Comparison of ENCODE assay signal across 13 mouse cellular contexts in genomic region chr16:30732770-30733415, GRCm38 (mm10).
DNase-seq lines count a peak whose midpoint lies in the region; ATAC-seq and TF ChIP-seq lines count a peak whose summit lies in the region.
"Had no signal": no experiment of that assay in that cellular context is flagged by ENCODE, and none has a peak within 500 bp of the region (broad histone marks: within the 10 kb centered on the region; RNA-seq: fewer than 3 reads in every experiment).

No protein-coding gene starts in this region.

- H3K4me2 ChIP-seq in hindbrain, embryonic 16.5 days (ENCODE audit: low read length): no peak overlapping the region
- no peak overlapping the region for H3K4me2 ChIP-seq in hindbrain, postnatal 0 days (ENCODE audit: low read depth, low read length)
- no peak overlapping the region for H3K4me2 ChIP-seq in embryonic facial prominence, embryonic 11.5 days (ENCODE audit: low read depth, low read length)
- no peak overlapping the region for H3K4me2 ChIP-seq in heart, embryonic 16.5 days (ENCODE audit: low read depth, low read length)
- H3K4me2 ChIP-seq: midbrain, embryonic 13.5 days; neural tube, embryonic 15.5 days had no signal

- 59% methylated on average over 9 of the region's 9 CpGs for WGBS in hindbrain, embryonic 16.5 days
- 65% methylated on average over 9 of the region's 9 CpGs for WGBS in hindbrain, postnatal 0 days
- 33% methylated on average over 9 of the region's 9 CpGs for WGBS in embryonic facial prominence, embryonic 11.5 days
- WGBS in heart, embryonic 16.5 days: 48% methylated on average over 9 of the region's 9 CpGs

- H3K9ac ChIP-seq in hindbrain, embryonic 16.5 days (ENCODE audit: low read depth, low read length): no peak overlapping the region
- H3K9ac ChIP-seq in hindbrain, postnatal 0 days (replicated peaks; ENCODE audit: low read length): no peak overlapping the region
- H3K9ac ChIP-seq in embryonic facial prominence, embryonic 11.5 days (replicated peaks; ENCODE audit: low read length): no peak overlapping the region
- H3K9ac ChIP-seq in heart, embryonic 16.5 days (ENCODE audit: low read length): no peak overlapping the region
- H3K9ac ChIP-seq: midbrain, embryonic 13.5 days; neural tube, embryonic 15.5 days had no signal

- H3K4me3 ChIP-seq in hindbrain, embryonic 16.5 days (ENCODE audit: low read length): no peak overlapping the region
- no peak overlapping the region for H3K4me3 ChIP-seq in hindbrain, postnatal 0 days (ENCODE audit: low read length)
- no peak overlapping the region for H3K4me3 ChIP-seq in embryonic facial prominence, embryonic 11.5 days (ENCODE audit: low read depth, low read length)
- no peak overlapping the region for H3K4me3 ChIP-seq in heart, embryonic 16.5 days (ENCODE audit: low read length)
- H3K4me3 ChIP-seq: midbrain, embryonic 13.5 days; neural tube, embryonic 15.5 days had no signal

- H3K27me3 ChIP-seq in hindbrain, embryonic 16.5 days (replicated peaks; ENCODE audit: control insufficient read depth, insufficient read depth, low read length): no peaks in the 10 kb centered on the region
- no peaks in the 10 kb centered on the region for H3K27me3 ChIP-seq in hindbrain, postnatal 0 days (ENCODE audit: insufficient read depth, low read length)
- H3K27me3 ChIP-seq in embryonic facial prominence, embryonic 11.5 days (ENCODE audit: control insufficient read depth, insufficient read depth, low read length): no peaks in the 10 kb centered on the region
- H3K27me3 ChIP-seq in heart, embryonic 16.5 days (ENCODE audit: control insufficient read depth, insufficient read depth, low read length): no peaks in the 10 kb centered on the region
- H3K27me3 ChIP-seq: midbrain, embryonic 13.5 days; neural tube, embryonic 15.5 days had no signal

- DNase-seq in adrenal gland, postnatal 14 days: peak; percentile 34
- DNase-seq in adrenal gland, adult (ENCODE audit: inconsistent age in 2 of 2, low spot score in 1 of 2): no peak
- no peak for DNase-seq in hindbrain, postnatal 0 days (ENCODE audit: low spot score)
- peak; percentile 61 for DNase-seq in embryonic facial prominence, embryonic 11.5 days (ENCODE audit: low spot score)
- DNase-seq in neural tube, embryonic 10.5 days (ENCODE audit: extremely low spot score, low spot score): no peak
- no peak for DNase-seq in retina, embryonic 14.5 days (ENCODE audit: low spot score)
- DNase-seq: cerebellum, postnatal 10 days had no signal

- no peak overlapping the region for H3K27ac ChIP-seq in hindbrain, embryonic 16.5 days (ENCODE audit: low read depth, low read length)
- H3K27ac ChIP-seq in hindbrain, postnatal 0 days: no peak overlapping the region
- H3K27ac ChIP-seq in embryonic facial prominence, embryonic 11.5 days (replicated peaks; ENCODE audit: low read depth, low read length): no peak overlapping the region; the same call in 1 of the 2 replicates
- peak overlapping the region; percentile 29; the same call in 1 of the 2 replicates for H3K27ac ChIP-seq in heart, embryonic 16.5 days (ENCODE audit: low read length)
- H3K27ac ChIP-seq: midbrain, embryonic 13.5 days; neural tube, embryonic 15.5 days had no signal

- TF ChIP-seq CTCF in hindbrain, postnatal 0 days (IDR thresholded peaks at IDR 0.05; ENCODE audit: low read depth): no peak

- H3K36me3 ChIP-seq in hindbrain, embryonic 16.5 days (ENCODE audit: control insufficient read depth, insufficient read depth, low read length): no peaks in the 10 kb centered on the region
- H3K36me3 ChIP-seq in hindbrain, postnatal 0 days (ENCODE audit: insufficient read depth, low read length): no peaks in the 10 kb centered on the region
- H3K36me3 ChIP-seq in embryonic facial prominence, embryonic 11.5 days (replicated peaks; ENCODE audit: control insufficient read depth, insufficient read depth, low read depth, low read length): no peaks in the 10 kb centered on the region
- no peaks in the 10 kb centered on the region for H3K36me3 ChIP-seq in heart, embryonic 16.5 days (ENCODE audit: control insufficient read depth, insufficient read depth)
- H3K36me3 ChIP-seq: midbrain, embryonic 13.5 days; neural tube, embryonic 15.5 days had no signal

- no peaks in the 10 kb centered on the region for H3K9me3 ChIP-seq in hindbrain, embryonic 16.5 days (ENCODE audit: control insufficient read depth, low read length)
- no peaks in the 10 kb centered on the region for H3K9me3 ChIP-seq in hindbrain, postnatal 0 days (ENCODE audit: low read length)
- no peaks in the 10 kb centered on the region for H3K9me3 ChIP-seq in embryonic facial prominence, embryonic 11.5 days (replicated peaks; ENCODE audit: control insufficient read depth, low read length)
- H3K9me3 ChIP-seq in heart, embryonic 16.5 days (replicated peaks; ENCODE audit: control insufficient read depth, low read length): no peaks in the 10 kb centered on the region
- H3K9me3 ChIP-seq: midbrain, embryonic 13.5 days; neural tube, embryonic 15.5 days had no signal

- H3K4me1 ChIP-seq in hindbrain, embryonic 16.5 days (ENCODE audit: control insufficient read depth, insufficient read depth, low read depth, low read length): peaks cover 7% of the 10 kb centered on the region; the same call in 1 of the 2 replicates
- H3K4me1 ChIP-seq in hindbrain, postnatal 0 days (ENCODE audit: insufficient read depth, low read length): peaks cover 6% of the 10 kb centered on the region; the same call in 1 of the 2 replicates
- peaks cover 6% of the 10 kb centered on the region; the same call in 1 of the 2 replicates for H3K4me1 ChIP-seq in embryonic facial prominence, embryonic 11.5 days (ENCODE audit: control insufficient read depth, insufficient read depth, low read length)
- H3K4me1 ChIP-seq in heart, embryonic 16.5 days (ENCODE audit: control insufficient read depth, insufficient read depth, low read length): peaks cover 23% of the 10 kb centered on the region

- peak; percentile 27; the same call in 1 of the 2 replicates for ATAC-seq in hindbrain, embryonic 16.5 days
- no peak for ATAC-seq in hindbrain, postnatal 0 days
- 0 out of 2 replicates have a peak, but pooled peaks have one; percentile 18 for ATAC-seq in embryonic facial prominence, embryonic 11.5 days (replicated peaks; ENCODE audit: insufficient number of reproducible peaks, low FRiP score, low TSS enrichment, low read depth)
- ATAC-seq in heart, embryonic 16.5 days (replicated peaks; ENCODE audit: extremely low read depth, insufficient read depth, low FRiP score): no peak
- ATAC-seq: intestine, postnatal 0 days; lung, postnatal 0 days; midbrain, embryonic 13.5 days had no signal

Comparison
In these comparisons a context has a peak if more than half of its experiments do, and no peak if none do; other contexts are left out.
1. DNase-seq: peak in adrenal gland, postnatal 14 days (single experiment) and embryonic facial prominence, embryonic 11.5 days (single experiment); none in adrenal gland, adult (0 of 2), hindbrain, postnatal 0 days (single experiment), neural tube, embryonic 10.5 days (single experiment) and retina, embryonic 14.5 days (single experiment).
2. ATAC-seq: peak in hindbrain, embryonic 16.5 days (single experiment) and embryonic facial prominence, embryonic 11.5 days (single experiment); none in hindbrain, postnatal 0 days (single experiment) and heart, embryonic 16.5 days (single experiment).